19 mouse cellular contexts compared by ENCODE assay signal in genomic region chr10:53740014-53740413, GRCm38 (mm10). TPM values are rescaled to one million over a fixed set of nuclear protein-coding genes. Genes with fewer than 3 reads are reported as not detected.
"Had no signal": no experiment of that assay in that cellular context is flagged by ENCODE, and none has a peak within 500 bp of the region (broad histone marks: within the 10 kb centered on the region; RNA-seq: fewer than 3 reads in every experiment).

No protein-coding gene starts in this region.

- H3K9ac ChIP-seq: liver, embryonic 12.5 days; liver, embryonic 14.5 days; midbrain, embryonic 12.5 days; neural tube, embryonic 13.5 days; neural tube, embryonic 15.5 days had no signal

- H3K4me2 ChIP-seq: liver, embryonic 12.5 days; midbrain, embryonic 12.5 days; neural tube, embryonic 13.5 days; neural tube, embryonic 15.5 days had no signal

- H3K27ac ChIP-seq: liver, embryonic 12.5 days; liver, embryonic 14.5 days; midbrain, embryonic 10.5 days; midbrain, embryonic 12.5 days; neural tube, embryonic 13.5 days; neural tube, embryonic 15.5 days had no signal

- H3K36me3 ChIP-seq: liver, embryonic 12.5 days; midbrain, embryonic 10.5 days; midbrain, embryonic 12.5 days; neural tube, embryonic 13.5 days; neural tube, embryonic 15.5 days had no signal

- DNase-seq: lung, adult 18-20 months; lung, postnatal 10 days; midbrain, embryonic 14.5 days; retina, postnatal 1 day; right cerebral cortex, adult 18-20 months; right cerebral cortex, postnatal 25 days; right cerebral cortex, postnatal 4 days; spleen, adult 18-20 months; thymus, adult 18-20 months; thymus, postnatal 14 days; thymus, postnatal 36 days had no signal

- H3K27me3 ChIP-seq: liver, embryonic 12.5 days; midbrain, embryonic 12.5 days; neural tube, embryonic 13.5 days; neural tube, embryonic 15.5 days had no signal

- ATAC-seq: liver, embryonic 12.5 days; midbrain, embryonic 16.5 days had no signal

- H3K9me3 ChIP-seq: liver, embryonic 12.5 days; midbrain, embryonic 10.5 days; midbrain, embryonic 12.5 days; neural tube, embryonic 13.5 days; neural tube, embryonic 15.5 days had no signal

- H3K4me1 ChIP-seq: liver, embryonic 12.5 days; midbrain, embryonic 10.5 days; midbrain, embryonic 12.5 days; neural tube, embryonic 13.5 days; neural tube, embryonic 15.5 days had no signal

- H3K4me3 ChIP-seq: liver, embryonic 12.5 days; midbrain, embryonic 10.5 days; midbrain, embryonic 12.5 days; myocyte; neural tube, embryonic 13.5 days; neural tube, embryonic 15.5 days had no signal

RNA-seq across cellular contexts. Expression of gene Fam184a, which starts 10.9 kb away (rescaled TPM):
- polyA plus RNA-seq: myocyte had no signal
